Mouse (Mus musculus) forebrain, embryonic 10.5 days (tissue): Measurements from ENCODE around the gene Ascl5. TPM values are rescaled to one million over a fixed set of nuclear protein-coding genes. Genes with fewer than 3 reads are reported as not detected.

ENCODE experiments used
- DNase-seq: peaks from one replicate; pipeline ENCODE4 v3.0.0-alpha.2; 2017; ENCODE audit warnings: low spot score; ENCODE audit errors: extremely low spot score
- H3K27ac ChIP-seq: fragments of 300-500 bp; sonication (generic); 2 replicates; pipeline ENCODE4 v1.5.1; 2016; ENCODE audit warnings: mild to moderate bottlenecking
- H3K27me3 ChIP-seq: fragments of 300-500 bp; sonication (generic); 2 replicates; pipeline ENCODE4 v1.6.1; 2016; ENCODE audit warnings: mild to moderate bottlenecking; ENCODE audit not compliant: poor library complexity, severe bottlenecking
- H3K36me3 ChIP-seq: fragments of 300-500 bp; sonication (generic); replicated peaks from 2 replicates; pipeline ENCODE4 v1.6.1; 2016; ENCODE audit warnings: mild to moderate bottlenecking, moderate library complexity
- H3K4me1 ChIP-seq: fragments of 300-500 bp; sonication (generic); 2 replicates; pipeline ENCODE4 v1.6.1; 2016
- H3K4me3 ChIP-seq: fragments of 300-500 bp; sonication (generic); 2 replicates; pipeline ENCODE4 v1.5.1; 2016; ENCODE audit warnings: mild to moderate bottlenecking, moderate library complexity
- H3K9me3 ChIP-seq: fragments of 300-500 bp; sonication (generic); 2 replicates; pipeline ENCODE4 v1.6.1; 2016; ENCODE audit warnings: mild to moderate bottlenecking, moderate library complexity
- WGBS: fragments of 180-500 bp; shearing (Covaris S2); methylation state at CpG from one replicate; pipeline ENCODE4 v1.1.7; 2016; 5-methylcytosine and 5-hydroxymethylcytosine counted together
- polyA plus RNA-seq: library from polyadenylated mRNA; unstranded; fragments of >200 nt; fragmentation: Nextera tagmentation; extraction: Ambion mirVana; gene quantifications from 2 replicates; pipeline ENCODE4 v1.2.1, GENCODE M21; 2016

The Ascl5 gene
- polyA plus RNA-seq, 1 experiment from 2014 or later, result not detected

DNA sequence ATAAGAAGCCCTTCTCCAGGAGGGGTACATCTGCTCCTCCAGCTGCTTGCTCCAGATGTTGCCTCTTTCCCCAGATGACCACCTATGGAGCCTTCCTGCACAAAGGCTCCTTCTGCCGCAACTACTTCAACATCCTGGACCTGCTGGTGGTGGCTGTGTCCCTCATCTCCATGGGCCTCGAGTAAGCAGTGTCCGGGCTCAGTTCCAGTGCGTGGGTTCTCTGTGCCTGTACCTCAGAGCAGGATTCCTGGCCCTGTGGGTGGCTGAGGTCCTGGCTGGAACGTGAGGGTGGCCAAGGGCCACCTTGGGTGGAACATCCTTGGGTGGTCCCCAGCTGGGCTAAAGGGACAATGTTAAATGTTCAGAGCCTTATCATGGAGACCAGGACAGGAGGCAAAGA lies 44.2 kb downstream of the Ascl5 start:
- no peaks in the 10 kb centered on the region for H3K9me3 ChIP-seq
- H3K27ac ChIP-seq, result no peak overlapping the region
- WGBS, result 83% methylated on average over 5 of the region's 5 CpGs
- H3K4me3 ChIP-seq, result no peak overlapping the region
- no peak for DNase-seq
- H3K36me3 ChIP-seq, result no peaks in the 10 kb centered on the region
- no peaks in the 10 kb centered on the region for H3K27me3 ChIP-seq
- H3K4me1 ChIP-seq, result 0 out of 2 replicates have a peak, but pooled peaks cover 6% of the 10 kb centered on the region

Other genes with a start within 250 kb of the Ascl5 start
- 3.1 and 3.7 TPM in 2 replicates for gene Lad1, start 232.2 kb upstream of the Ascl5 start, polyA plus RNA-seq
- 0.45 TPM in 1 of 2 replicates, not detected in the other for gene Tnnt2, start 214.4 kb upstream of the Ascl5 start, polyA plus RNA-seq
- gene Pkp1, start 131.6 kb upstream of the Ascl5 start, polyA plus RNA-seq, result 0.07 TPM in 1 of 2 replicates, not detected in the other
- not detected in 2 replicates for gene Igfn1, start 44.5 kb upstream of the Ascl5 start, polyA plus RNA-seq
- 132 and 135 TPM in 2 replicates for gene Tmem9, start 42.7 kb upstream of the Ascl5 start, polyA plus RNA-seq
- gene Cacna1s, start 1.9 kb downstream of the Ascl5 start, polyA plus RNA-seq, result 0.20 TPM in 1 of 2 replicates, not detected in the other
- 5.8 and 8.8 TPM in 2 replicates for gene Kif21b, start 80.6 kb downstream of the Ascl5 start, polyA plus RNA-seq
- gene Mroh3, start 162.0 kb downstream of the Ascl5 start, polyA plus RNA-seq, result 0.27 and 0.28 TPM in 2 replicates
- 21.2 and 23.2 TPM in 2 replicates for gene Inava, start 183.5 kb downstream of the Ascl5 start, polyA plus RNA-seq
- gene Gpr25, start 210.1 kb downstream of the Ascl5 start, polyA plus RNA-seq, result not detected in 2 replicates